Mouse (Mus musculus): ENCODE data around the gene Zfp382. TPM values are rescaled to one million over a fixed set of nuclear protein-coding genes. Genes with fewer than 3 reads are reported as not detected.
A peak's percentile ranks its signal among the peaks of the same experiment; 100 is the strongest.

The Zfp382 gene
- polyA plus RNA-seq, 1 experiment from 2014 or later = 4.4 TPM

GRCm38 (mm10) chr7:30136826-30137225, 15.1 kb downstream of the Zfp382 start:
- H3K4me2 ChIP-seq = no peak overlapping the region
- no peak for ATAC-seq (ENCODE audit: low FRiP score)
- no peaks in the 10 kb centered on the region; the same call in 1 of the 2 replicates for H3K9me3 ChIP-seq (ENCODE audit: control insufficient read depth, low read length)
- H3K4me3 ChIP-seq (ENCODE audit: low read depth, low read length) = no peak overlapping the region
- H3K36me3 ChIP-seq (ENCODE audit: control insufficient read depth, insufficient read depth, low read length) = peaks cover 23% of the 10 kb centered on the region
- DNase-seq (ENCODE audit: low spot score, missing footprints) = no peak
- 94% methylated on average over 10 of the region's 10 CpGs for WGBS
- no peak overlapping the region for H3K27ac ChIP-seq (ENCODE audit: low read depth, low read length)
- H3K9ac ChIP-seq (ENCODE audit: low read length) = no peak overlapping the region
- no peaks in the 10 kb centered on the region for H3K27me3 ChIP-seq (ENCODE audit: control insufficient read depth, insufficient read depth, low read length)
- H3K4me1 ChIP-seq (ENCODE audit: control insufficient read depth, insufficient read depth, low read length) = no peaks in the 10 kb centered on the region

DNA sequence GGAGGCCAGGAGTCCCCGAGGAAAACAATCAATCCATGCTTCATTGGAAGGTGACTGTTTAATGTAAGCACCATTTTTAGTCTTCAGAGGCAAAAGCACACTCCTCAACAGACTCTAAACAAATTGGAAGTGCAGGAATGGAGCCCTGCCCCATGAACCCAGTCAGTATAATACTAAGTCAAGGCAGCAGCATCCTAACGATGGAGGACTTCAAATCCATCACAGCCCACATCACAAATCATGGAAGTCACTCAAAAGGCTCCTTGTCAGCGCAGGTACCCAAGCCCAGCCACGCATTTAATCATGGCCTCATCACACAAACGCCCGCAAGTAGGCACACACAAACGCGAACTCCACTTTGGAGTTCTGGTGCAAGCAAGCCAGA, 21.4 kb downstream of the Zfp382 start:
- no peak for DNase-seq (ENCODE audit: low spot score, missing footprints)
- Histone ChIP-seq H3K27ac (ENCODE audit: low read depth, low read length) (no peak overlapping the region; the same call in 1 of the 2 replicates), H3K9me3 (ENCODE audit: control insufficient read depth, low read length) (peaks cover 6% of the 10 kb centered on the region; the same call in 1 of the 2 replicates), H3K9ac (ENCODE audit: low read length) (peak overlapping the region; percentile 77; the same call in 1 of the 2 replicates), H3K4me3 (ENCODE audit: low read depth, low read length) (peak overlapping the region; percentile 50), H3K4me2 (peak overlapping the region; percentile 64), H3K36me3 (ENCODE audit: control insufficient read depth, insufficient read depth, low read length) (no peaks in the 10 kb centered on the region; the same call in 1 of the 2 replicates), H3K27me3 (ENCODE audit: control insufficient read depth, insufficient read depth, low read length) (no peaks in the 10 kb centered on the region), H3K4me1 (ENCODE audit: control insufficient read depth, insufficient read depth, low read length) (no peaks in the 10 kb centered on the region)
- peak; percentile 27 for ATAC-seq (ENCODE audit: low FRiP score)
- 15% methylated on average over 8 of the region's 8 CpGs for WGBS

- Histone ChIP-seq H3K4me2 (peak overlapping the region; percentile 64), H3K4me1 (ENCODE audit: control insufficient read depth, insufficient read depth, low read length) (no peaks in the 10 kb centered on the region), H3K9ac (ENCODE audit: low read length) (peak overlapping the region; percentile 77), H3K9me3 (ENCODE audit: control insufficient read depth, low read length) (peaks cover 6% of the 10 kb centered on the region; the same call in 1 of the 2 replicates), H3K27me3 (ENCODE audit: control insufficient read depth, insufficient read depth, low read length) (no peaks in the 10 kb centered on the region), H3K4me3 (ENCODE audit: low read depth, low read length) (peak overlapping the region; percentile 50), H3K36me3 (ENCODE audit: control insufficient read depth, insufficient read depth, low read length) (no peaks in the 10 kb centered on the region; the same call in 1 of the 2 replicates), H3K27ac (ENCODE audit: low read depth, low read length) (peak overlapping the region; percentile 78; the same call in 1 of the 2 replicates)
- 3% methylated on average over 35 of the region's 35 CpGs for WGBS
- peak; percentile 96 for ATAC-seq (ENCODE audit: low FRiP score)
- DNase-seq (ENCODE audit: low spot score, missing footprints) = peak; percentile 97
Measured at GRCm38 (mm10) chr7:30143555-30144209, 21.9 kb downstream of the Zfp382 start.

GRCm38 (mm10) chr7:30147011-30147410, 25.3 kb downstream of the Zfp382 start:
- whole genome bisulfite sequencing = 94% methylated on average over 5 of the region's 5 CpGs
- no peaks in the 10 kb centered on the region for H3K4me1 ChIP-seq (ENCODE audit: control insufficient read depth, insufficient read depth, low read length)
- H3K9me3 ChIP-seq (ENCODE audit: control insufficient read depth, low read length) = peaks cover 25% of the 10 kb centered on the region
- H3K27ac ChIP-seq (ENCODE audit: low read depth, low read length) = no peak overlapping the region
- no peaks in the 10 kb centered on the region for H3K27me3 ChIP-seq (ENCODE audit: control insufficient read depth, insufficient read depth, low read length)
- ATAC-seq (ENCODE audit: low FRiP score) (no peak), DNase-seq (ENCODE audit: low spot score, missing footprints) (no peak)
- H3K36me3 ChIP-seq (ENCODE audit: control insufficient read depth, insufficient read depth, low read length) = 0 out of 2 replicates have a peak, but pooled peaks cover 2% of the 10 kb centered on the region
- no peak overlapping the region for H3K4me3 ChIP-seq (ENCODE audit: low read depth, low read length)
- H3K9ac ChIP-seq (ENCODE audit: low read length) = no peak overlapping the region
- no peak overlapping the region for H3K4me2 ChIP-seq

- no peak for ATAC-seq (ENCODE audit: low FRiP score)
- H3K36me3 ChIP-seq (ENCODE audit: control insufficient read depth, insufficient read depth, low read length) = peaks cover 26% of the 10 kb centered on the region
- 97% methylated on average over 1 of the region's 1 CpGs for WGBS
Measured at GRCm38 (mm10) chr7:30154040-30154439, 32.3 kb downstream of the Zfp382 start.

GRCm38 (mm10) chr7:30155507-30155906, 33.8 kb downstream of the Zfp382 start:
- peaks cover 66% of the 10 kb centered on the region for H3K9me3 ChIP-seq (ENCODE audit: control insufficient read depth, low read length)
- DNase-seq (ENCODE audit: low spot score, missing footprints) (no peak), ATAC-seq (ENCODE audit: low FRiP score) (no peak)
- peaks cover 38% of the 10 kb centered on the region for H3K36me3 ChIP-seq (ENCODE audit: control insufficient read depth, insufficient read depth, low read length)
- no peak overlapping the region for H3K4me3 ChIP-seq (ENCODE audit: low read depth, low read length)
- no peak overlapping the region for H3K27ac ChIP-seq (ENCODE audit: low read depth, low read length)
- no peak overlapping the region for H3K4me2 ChIP-seq
- no peak overlapping the region for H3K9ac ChIP-seq (ENCODE audit: low read length)
- 96% methylated on average over 3 of the region's 3 CpGs for WGBS
- no peaks in the 10 kb centered on the region for H3K4me1 ChIP-seq (ENCODE audit: control insufficient read depth, insufficient read depth, low read length)
- H3K27me3 ChIP-seq (ENCODE audit: control insufficient read depth, insufficient read depth, low read length) = no peaks in the 10 kb centered on the region

More at GRCm38 (mm10) chr7:30154040-30154439, 32.3 kb downstream of the Zfp382 start:
- H3K9me3 ChIP-seq (ENCODE audit: control insufficient read depth, low read length) = peaks cover 62% of the 10 kb centered on the region
- H3K27me3 ChIP-seq (ENCODE audit: control insufficient read depth, insufficient read depth, low read length) = no peaks in the 10 kb centered on the region
- no peak overlapping the region for H3K4me3 ChIP-seq (ENCODE audit: low read depth, low read length)
- no peak overlapping the region for H3K9ac ChIP-seq (ENCODE audit: low read length)
- H3K4me2 ChIP-seq = no peak overlapping the region
- no peak overlapping the region for H3K27ac ChIP-seq (ENCODE audit: low read depth, low read length)
- DNase-seq (ENCODE audit: low spot score, missing footprints) = no peak
- H3K4me1 ChIP-seq (ENCODE audit: control insufficient read depth, insufficient read depth, low read length) = no peaks in the 10 kb centered on the region

GRCm38 (mm10) chr7:30163113-30163512, 41.4 kb downstream of the Zfp382 start:
- Histone ChIP-seq H3K27me3 (ENCODE audit: control insufficient read depth, insufficient read depth, low read length) (no peaks in the 10 kb centered on the region), H3K27ac (ENCODE audit: low read depth, low read length) (no peak overlapping the region), H3K4me1 (ENCODE audit: control insufficient read depth, insufficient read depth, low read length) (no peaks in the 10 kb centered on the region), H3K4me3 (ENCODE audit: low read depth, low read length) (no peak overlapping the region), H3K36me3 (ENCODE audit: control insufficient read depth, insufficient read depth, low read length) (peaks cover 78% of the 10 kb centered on the region), H3K9ac (ENCODE audit: low read length) (no peak overlapping the region), H3K4me2 (no peak overlapping the region), H3K9me3 (ENCODE audit: control insufficient read depth, low read length) (peaks cover 78% of the 10 kb centered on the region)
- 97% methylated on average over 5 of the region's 5 CpGs for WGBS
- ATAC-seq (ENCODE audit: low FRiP score) = no peak
- DNase-seq (ENCODE audit: low spot score, missing footprints) = no peak

- no peak overlapping the region for H3K9ac ChIP-seq (ENCODE audit: low read length)
- peaks cover 63% of the 10 kb centered on the region for H3K9me3 ChIP-seq (ENCODE audit: control insufficient read depth, low read length)
- H3K4me3 ChIP-seq (ENCODE audit: low read depth, low read length) = no peak overlapping the region
- H3K36me3 ChIP-seq (ENCODE audit: control insufficient read depth, insufficient read depth, low read length) = peaks cover 61% of the 10 kb centered on the region
- no peaks in the 10 kb centered on the region for H3K4me1 ChIP-seq (ENCODE audit: control insufficient read depth, insufficient read depth, low read length)
- 97% methylated on average over 2 of the region's 2 CpGs for whole genome bisulfite sequencing
- ATAC-seq (ENCODE audit: low FRiP score) = no peak
- no peak overlapping the region for H3K27ac ChIP-seq (ENCODE audit: low read depth, low read length)
- DNase-seq (ENCODE audit: low spot score, missing footprints) = peak; percentile 54
- H3K4me2 ChIP-seq = no peak overlapping the region
- H3K27me3 ChIP-seq (ENCODE audit: control insufficient read depth, insufficient read depth, low read length) = no peaks in the 10 kb centered on the region
Measured at GRCm38 (mm10) chr7:30164745-30165144, 43.0 kb downstream of the Zfp382 start.

GRCm38 (mm10) chr7:30168914-30169582, 47.3 kb downstream of the Zfp382 start:
- peak overlapping the region; percentile 82 for H3K27ac ChIP-seq (ENCODE audit: low read depth, low read length)
- no peaks in the 10 kb centered on the region for H3K27me3 ChIP-seq (ENCODE audit: control insufficient read depth, insufficient read depth, low read length)
- ATAC-seq (ENCODE audit: low FRiP score) (peak; percentile 28), DNase-seq (ENCODE audit: low spot score, missing footprints) (no peak)
- H3K36me3 ChIP-seq (ENCODE audit: control insufficient read depth, insufficient read depth, low read length) = peaks cover 20% of the 10 kb centered on the region
- H3K4me3 ChIP-seq (ENCODE audit: low read depth, low read length) = peak overlapping the region; percentile 72
- H3K9ac ChIP-seq (ENCODE audit: low read length) = peak overlapping the region; percentile 94
- peaks cover 26% of the 10 kb centered on the region for H3K9me3 ChIP-seq (ENCODE audit: control insufficient read depth, low read length)
- 4% methylated on average over 21 of the region's 21 CpGs for WGBS
- H3K4me1 ChIP-seq (ENCODE audit: control insufficient read depth, insufficient read depth, low read length) = peaks cover 5% of the 10 kb centered on the region
- peak overlapping the region; percentile 57 for H3K4me2 ChIP-seq
